Mouse (Mus musculus): Measurements from ENCODE around the gene Tsga10.

- TF ChIP-seq POLR2A (IDR thresholded peaks at IDR 0.05; ENCODE audit: extremely low read depth, insufficient read depth, low read length): no peak
- TF ChIP-seq CTCF (IDR thresholded peaks at IDR 0.05; ENCODE audit: low read depth, low read length): no peak
These were observed 156.5 kb downstream of the Tsga10 start for GRCm38 (mm10) chr1:37709736-37710135.

All from liver, adult 2 months (tissue).